Mouse (Mus musculus): Measurements from ENCODE around the gene Arhgef28.

Gene Arhgef28

DNA sequence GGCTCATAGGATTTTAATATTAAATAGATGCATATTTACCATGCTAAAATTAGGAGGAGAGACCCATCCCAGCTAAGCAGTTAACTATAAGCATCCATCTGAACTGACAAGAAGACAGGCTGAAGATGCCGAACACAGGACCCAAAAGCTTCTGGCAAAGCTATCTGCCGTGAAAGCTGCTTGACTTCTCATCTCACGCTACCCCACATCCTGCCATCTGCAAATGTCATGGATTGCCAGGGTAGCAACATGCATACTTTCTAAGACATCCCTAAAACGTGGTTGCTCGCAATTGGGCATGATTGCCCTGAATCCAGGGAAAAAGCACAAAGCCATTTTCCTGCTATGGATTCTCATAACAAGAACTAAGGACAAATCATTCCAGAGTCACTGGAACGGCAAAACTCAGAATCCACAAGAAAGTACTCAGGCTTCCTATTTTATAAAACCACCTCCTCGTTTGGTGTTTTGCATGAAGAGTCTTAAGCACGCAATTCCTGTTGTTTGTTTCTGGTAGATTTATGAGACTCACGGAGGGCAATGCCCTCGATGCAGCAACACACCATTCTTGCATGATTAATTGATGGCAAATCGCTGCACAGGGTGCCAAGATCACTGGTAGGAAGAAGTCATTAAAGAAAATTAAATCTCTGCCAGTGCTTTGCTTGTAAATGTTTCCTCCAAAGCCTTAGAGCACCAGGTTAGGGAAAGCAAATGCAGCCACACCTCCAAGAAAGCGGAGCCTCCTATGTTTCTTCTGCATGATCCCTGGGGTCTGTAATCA lies 287.9 kb downstream of the Arhgef28 start:
- DNase-seq (ENCODE audit: low spot score in 2 of 2) = no peak

DNA sequence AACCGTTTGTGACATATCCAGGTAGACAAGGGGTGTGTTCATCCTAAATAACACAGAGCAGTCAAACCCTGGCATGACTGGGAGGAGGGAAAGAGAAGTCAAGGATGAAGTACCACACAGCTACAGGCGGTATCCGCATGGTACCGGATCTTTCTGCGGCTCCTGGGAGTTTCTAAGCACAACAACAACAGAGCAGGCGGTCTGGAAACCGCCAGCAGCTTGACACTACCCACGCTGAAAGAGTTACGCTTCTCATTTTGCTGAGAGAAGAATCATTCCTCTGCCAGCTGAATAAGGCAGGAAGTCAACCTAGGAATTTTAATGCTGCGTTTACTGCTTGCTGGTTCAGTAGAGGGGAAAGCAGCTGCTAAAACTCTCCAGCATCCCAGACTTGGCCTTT lies 295.2 kb downstream of the Arhgef28 start:
- no peak for DNase-seq (ENCODE audit: low spot score in 2 of 2)

DNA sequence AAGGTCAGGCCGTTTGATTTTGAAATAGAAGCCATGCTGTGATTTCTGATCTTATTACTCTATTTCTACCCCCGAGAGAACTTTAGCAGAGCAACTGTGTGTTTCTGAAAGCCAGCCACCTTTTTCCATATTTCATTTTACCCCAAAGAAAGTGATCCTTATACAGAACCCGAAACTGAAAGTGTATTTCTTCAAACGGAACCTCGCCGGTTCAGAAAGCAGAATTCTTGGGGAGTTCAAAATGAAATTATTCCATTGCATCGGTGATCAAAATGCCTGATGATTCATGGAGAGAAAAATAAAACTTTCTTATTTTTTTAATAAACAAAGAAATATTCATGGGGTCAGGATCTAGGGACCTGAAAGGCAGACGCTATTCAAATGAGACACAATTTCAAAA lies 303.4 kb downstream of the Arhgef28 start:
- DNase-seq (ENCODE audit: low spot score in 2 of 2) = no peak

DNA sequence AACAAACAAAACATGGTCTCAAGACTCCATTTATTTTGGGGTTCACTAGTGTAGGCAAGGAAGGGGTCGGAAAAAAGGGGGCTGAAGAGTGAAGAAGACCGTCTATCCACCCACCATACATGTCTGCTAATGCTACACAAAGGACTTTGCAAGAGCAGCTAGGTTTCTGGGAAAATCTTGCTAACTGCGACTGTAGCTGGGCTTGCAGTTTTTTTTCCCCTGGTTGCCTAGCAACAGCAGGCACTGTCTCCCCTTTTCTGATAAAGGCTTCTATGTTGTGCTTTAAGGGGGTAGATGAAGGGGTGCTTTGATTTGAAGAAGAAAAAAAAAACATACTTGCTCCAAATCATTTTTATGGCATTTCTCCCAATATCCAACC lies 305.9 kb downstream of the Arhgef28 start:
- no peak for DNase-seq (ENCODE audit: low spot score in 2 of 2)

DNA sequence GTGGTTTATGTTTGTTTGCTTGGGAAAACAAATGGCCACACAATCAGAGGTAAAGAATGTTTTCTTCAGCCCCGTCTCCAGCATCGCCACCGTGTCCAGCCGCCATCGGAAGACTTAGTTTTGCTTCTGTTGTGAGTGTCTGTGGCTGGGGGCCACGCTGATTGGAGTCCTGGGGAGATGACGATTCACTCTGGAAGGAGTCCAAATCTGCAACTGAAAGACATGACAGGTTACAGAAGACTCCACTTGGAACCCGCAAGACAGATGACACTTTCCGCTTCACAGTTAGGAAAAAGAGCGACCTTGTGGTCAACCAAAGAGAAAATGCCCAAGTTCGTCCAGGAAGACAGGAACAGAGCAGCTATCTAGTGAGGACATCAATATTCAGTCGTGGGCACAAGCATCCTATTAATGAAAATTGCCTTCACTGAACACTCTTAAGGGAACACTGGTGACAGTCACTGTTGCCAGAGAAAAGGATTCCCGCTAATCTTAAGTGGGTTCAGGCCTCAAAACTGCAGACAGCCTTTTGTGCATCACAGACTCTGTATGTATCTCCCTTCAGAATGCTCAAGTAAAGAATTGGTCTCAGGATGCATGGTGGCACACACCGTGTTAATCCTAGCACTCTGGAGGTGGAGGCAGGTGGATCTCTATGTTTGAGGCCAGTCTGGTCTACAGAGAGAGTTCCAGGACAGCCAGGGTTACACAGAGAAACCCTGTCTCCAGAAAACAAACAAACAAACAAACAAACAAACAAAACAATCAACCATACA lies 306.4 kb downstream of the Arhgef28 start:
- DNase-seq (ENCODE audit: low spot score in 2 of 2) = no peak

DNA sequence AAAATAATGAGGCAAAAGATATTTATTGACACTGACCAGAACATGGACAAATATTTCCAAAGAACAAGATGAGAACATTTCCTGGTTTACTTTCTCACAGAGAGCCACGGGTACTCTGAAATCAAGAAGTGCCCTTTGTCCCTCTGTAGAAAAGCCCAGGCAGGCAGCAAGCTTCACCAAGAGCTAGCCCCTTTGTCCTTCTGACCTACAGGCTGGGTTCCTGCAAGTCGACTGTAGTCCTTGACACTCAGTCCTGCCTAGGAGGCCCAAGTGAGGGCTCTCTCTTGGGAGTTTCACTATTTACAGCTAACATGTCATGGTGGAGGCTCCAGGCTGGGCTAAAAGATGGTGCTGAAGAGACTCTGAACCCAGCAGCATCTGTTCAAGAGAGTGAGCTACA lies 307.6 kb downstream of the Arhgef28 start:
- DNase-seq (ENCODE audit: low spot score in 2 of 2) = no peak

DNA sequence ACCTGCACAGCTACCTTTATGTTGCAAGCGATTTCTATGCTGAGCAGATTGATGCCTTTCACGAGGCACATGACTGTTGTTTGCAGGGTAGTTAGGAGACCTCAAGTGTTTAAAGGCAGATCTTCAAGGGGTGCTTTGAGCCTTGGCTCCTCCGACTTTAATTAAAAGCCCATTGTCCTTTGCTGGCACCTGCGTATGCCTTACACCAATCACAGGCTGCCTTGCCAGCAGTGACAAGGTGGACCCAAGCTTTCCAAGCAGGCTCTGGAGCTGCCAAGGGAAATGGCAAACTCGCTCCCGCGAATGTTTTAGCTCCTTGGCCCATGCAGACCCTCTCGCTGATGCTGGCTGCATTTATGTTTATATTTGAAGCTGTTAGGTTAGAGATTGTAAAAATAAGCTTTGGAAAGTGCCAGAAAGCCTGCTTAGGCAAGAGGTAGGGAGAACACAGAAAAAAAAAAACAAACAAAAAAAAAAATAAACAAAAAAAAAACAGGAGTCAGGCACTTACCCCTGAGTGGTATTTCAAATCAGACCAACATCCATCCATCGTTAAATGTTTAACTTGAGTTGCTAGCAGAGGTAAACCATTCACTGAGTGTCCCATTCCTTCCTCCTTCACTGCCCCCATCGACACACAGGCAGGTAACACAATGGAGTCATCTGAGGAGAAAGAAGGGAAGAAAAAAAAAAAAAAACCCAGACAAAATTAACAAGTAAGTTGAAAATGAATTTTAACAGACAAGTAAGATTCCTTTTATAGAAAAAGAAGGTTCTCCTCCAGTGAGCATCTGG lies 313.0 kb downstream of the Arhgef28 start:
- DNase-seq (ENCODE audit: low spot score in 2 of 2) = no peak

DNA sequence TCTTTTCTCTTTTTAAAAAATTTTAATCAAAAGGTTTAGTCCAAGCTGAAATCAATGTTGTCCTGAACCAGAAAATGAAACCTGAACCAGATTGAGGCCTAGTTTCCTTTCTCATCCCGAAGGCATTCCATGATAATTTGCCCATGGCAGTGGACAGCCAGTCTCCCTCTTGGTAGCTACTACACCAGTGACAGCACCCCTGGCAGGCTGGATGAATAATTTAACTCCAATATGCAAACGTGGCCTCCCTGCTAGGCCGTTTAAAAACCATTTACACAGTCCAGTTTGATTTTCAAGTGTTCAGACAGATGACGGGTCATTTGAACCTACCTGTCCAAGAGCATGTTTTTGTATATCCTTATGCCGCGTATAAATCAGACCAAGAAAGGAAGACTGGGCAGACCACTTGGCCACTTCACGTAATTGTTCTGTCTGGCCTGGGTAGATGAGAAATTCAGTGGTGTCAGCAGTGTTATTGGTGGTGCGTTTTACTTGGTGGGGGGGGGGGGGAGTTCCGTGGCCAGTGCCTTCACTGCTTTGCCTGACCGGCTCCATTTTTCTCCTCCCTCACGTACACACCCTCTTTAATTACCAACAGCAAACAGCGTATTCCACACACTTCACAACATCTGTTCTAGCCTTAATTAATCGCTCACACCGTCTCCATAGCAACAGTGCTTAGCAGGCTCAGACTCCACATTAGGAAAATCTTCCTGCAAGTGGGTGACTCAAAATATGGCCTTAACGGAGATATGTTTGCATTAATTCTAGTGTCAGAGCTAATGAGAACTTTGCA lies 314.0 kb downstream of the Arhgef28 start:
- DNase-seq (ENCODE audit: low spot score in 2 of 2) = no peak

DNA sequence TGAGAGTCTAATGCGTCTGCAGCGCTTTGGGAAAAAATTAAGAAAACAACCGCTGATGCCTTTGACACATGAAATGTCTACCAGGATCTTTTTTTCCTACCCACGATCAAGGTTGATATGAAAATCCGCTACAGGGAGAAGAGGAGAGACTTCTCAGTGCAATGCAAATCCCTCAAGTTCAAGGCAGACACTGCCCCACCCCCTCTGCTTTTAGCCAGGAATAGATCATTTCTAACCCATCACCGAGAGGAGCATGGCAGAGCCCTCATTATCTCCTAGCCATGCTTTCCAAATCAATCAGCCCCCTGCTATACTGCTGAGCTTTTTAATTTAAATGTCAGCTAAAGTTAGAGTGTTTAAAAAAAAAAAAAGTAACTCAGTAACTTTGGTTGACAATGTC lies 318.2 kb downstream of the Arhgef28 start:
- no peak for DNase-seq (ENCODE audit: low spot score in 2 of 2)

DNA sequence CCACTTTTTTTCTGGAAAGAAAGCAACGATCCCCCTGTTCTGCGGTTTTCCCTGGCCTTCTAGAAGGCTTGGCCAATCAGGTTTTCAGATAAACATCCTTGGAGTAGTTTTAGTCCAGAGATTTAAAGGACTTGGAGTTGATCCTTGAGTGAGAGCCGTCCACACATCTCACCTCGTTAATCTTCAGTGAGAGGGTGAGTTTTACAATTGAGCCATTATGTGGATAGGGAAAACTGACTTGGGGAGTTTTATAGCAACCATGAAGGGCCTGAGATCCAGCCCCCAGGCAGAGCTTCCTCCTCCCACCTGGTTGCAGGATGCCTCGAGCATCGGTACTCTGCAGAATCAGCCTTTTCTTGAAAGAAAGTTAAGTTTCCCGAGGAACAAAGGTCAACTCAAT lies 318.7 kb downstream of the Arhgef28 start:
- DNase-seq (ENCODE audit: low spot score in 2 of 2) = no peak

DNA sequence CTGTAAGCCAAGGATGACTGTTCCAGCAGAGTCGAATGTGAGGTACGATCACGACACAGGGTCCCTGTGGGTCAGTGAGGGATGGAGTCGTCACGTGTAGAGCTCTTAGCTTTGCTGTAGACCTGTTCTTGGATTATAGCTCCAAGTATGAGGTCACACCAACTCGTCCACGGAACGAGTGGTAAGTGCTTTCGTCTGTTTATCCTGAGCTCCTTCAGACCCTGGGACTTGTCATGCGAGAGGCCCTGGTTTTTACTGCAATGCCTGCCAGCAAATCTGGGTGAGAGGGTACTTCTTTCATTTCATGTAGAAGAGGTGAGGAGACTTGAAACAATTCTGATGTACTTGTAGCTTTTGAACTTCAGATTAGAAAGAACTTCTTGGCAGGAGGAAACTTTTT lies 322.6 kb downstream of the Arhgef28 start:
- DNase-seq (ENCODE audit: low spot score in 2 of 2) = no peak

DNA sequence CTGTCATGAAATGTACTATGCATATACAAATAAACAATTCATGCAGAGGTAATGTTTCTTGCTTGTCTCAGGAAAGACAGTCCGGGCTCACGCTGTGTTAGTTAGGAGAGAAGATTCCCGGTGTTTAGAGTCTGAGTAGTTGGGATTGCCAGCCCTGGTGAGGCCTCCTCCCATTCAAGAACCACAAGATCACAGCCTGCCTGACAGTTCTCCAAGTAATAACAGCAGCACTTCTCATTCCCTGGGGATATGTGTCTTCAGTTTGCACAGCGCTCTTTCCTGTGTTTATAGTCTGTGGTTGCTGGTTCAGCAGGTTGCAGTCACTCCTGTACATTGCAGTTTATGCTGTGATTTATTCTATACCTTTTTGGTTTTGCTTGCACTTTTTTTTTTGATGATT lies 329.8 kb downstream of the Arhgef28 start:
- DNase-seq (ENCODE audit: low spot score in 2 of 2) = no peak

DNA sequence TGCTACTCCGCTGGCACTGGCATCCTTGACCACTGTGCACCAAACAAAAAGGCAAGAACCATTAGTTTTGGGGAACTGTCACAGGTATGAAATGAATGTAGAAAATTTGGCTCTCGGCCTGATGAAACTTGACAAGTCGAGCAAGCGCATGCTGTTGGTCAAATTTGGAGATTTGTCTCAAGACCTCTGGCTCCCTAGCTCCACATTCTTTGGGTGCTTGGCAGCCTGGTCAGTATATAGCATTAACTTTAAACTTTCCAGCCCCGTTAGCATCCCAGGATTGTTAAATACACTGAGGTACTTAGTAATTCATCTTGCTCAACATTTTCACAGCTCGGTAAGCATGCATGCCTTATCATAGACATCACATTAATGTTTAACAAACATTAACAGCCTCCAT lies 330.2 kb downstream of the Arhgef28 start:
- no peak for DNase-seq (ENCODE audit: low spot score in 2 of 2)

DNA sequence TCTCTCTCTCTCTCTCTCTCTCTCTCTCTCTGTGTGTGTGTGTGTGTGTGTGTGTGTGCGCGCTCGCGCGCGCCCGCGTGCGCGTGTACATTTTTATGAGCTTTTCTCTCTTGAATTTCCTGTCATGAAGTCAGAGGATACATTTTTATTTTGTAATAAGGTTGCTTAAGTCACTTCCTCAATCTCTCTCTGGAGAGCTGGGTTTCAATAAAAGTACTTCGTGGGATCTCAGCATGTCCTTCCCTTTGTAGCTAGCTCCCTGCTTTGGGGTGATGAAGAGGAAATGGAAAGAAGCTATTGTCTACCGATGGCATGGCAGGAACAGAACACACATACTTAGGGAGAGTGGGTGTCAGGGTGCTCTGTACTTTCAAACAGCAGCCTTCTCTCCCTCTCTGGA lies 336.8 kb downstream of the Arhgef28 start:
- DNase-seq (ENCODE audit: low spot score in 2 of 2) = no peak

DNA sequence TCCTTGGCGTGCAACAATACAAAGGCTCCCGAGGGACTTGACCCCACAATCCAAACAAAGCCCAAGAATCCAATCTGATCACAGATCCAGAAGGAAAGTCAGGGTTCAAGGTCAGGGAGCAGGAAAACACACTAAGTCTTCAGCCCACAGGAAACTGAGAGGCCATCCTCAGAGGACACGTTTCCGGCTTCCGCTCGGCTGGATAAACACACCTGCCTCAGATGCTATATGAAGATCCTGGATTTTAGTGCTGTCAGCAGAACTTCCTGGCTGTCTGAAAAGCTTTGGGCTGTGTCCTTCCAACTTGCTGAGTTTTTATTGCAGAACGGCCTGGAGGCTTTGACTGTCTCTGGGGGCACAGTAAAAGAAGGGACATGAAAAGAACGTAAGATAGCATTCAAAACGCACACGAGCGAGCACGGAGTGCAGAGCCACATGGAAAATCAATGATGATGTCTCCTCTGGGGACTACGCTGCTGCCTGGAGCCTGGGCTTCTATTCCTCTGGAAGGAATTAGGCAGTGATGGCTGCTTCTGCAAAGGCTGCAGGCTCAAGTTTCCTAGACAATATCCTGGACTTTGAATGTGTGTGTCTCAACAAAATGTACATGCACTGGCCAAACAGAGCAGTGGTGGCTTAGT lies 338.8 kb downstream of the Arhgef28 start:
- no peak for DNase-seq (ENCODE audit: low spot score in 2 of 2)

DNA sequence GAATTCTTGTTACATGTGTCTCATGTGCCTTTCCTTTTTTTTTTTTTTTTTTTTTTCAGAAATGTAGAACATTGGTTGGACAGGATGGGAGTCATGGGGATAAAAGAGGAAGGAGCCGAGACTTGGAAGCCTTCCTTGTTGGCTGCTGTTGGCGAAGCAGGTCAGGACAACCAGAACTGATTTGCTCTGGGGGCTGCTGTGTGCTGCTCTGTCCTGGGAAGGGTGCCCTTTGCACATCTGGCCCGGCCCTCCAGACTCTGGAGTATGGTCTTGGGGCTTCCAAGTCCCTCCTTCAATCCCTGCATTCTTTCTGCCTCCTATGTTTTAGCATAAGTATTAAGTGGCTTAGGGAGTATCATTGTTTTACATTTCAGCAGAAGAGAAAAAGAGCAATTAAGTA lies 347.2 kb downstream of the Arhgef28 start:
- no peak for DNase-seq (ENCODE audit: low spot score in 2 of 2)

DNA sequence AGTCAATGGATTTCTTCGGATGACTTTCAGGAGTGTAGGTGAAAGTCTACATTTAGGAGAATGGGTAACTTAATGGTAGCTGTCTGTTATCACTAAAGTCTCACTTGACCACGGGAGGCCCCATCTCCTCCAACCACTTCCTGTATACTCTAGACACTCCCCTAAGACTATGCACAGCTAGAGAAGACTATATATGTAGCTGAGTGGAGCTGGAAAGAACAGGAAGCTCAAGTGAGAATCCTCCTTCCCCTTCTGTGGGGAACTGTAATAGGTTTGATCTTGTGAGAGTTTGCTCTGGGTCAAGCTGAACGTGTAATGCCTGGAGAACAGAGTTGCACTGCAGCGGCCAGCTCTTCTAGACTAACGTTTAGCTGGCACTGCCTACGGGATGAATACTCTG lies 348.4 kb downstream of the Arhgef28 start:
- DNase-seq (ENCODE audit: low spot score in 2 of 2) = no peak

DNA sequence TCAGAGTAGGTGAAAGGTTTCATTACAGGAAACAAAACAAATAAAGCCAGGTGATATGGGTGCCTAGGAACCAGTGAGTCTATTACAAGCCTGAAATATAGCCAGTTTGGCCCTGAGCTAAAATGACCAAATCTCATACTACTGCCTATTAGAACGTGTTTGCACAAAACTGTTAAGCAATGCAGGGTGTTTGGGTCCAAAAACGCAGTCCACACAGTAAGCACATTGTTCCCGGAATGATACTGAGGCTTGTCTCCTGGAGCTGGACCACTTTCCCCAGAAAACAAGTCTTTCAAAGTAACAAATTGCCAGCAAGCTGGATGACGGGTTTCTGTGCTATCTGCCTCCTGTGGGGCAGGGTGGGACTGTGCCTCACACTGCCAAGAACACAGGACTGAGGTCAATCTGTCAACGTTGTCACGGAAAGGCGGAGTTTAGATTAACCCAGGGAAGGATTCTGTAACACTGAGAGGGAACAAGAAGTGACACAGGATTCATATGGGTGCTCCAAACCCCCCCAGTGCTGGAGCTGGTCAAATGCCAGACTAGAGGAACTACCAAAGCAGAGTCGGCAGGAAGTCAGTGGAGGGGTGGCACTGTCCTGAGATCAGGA lies 352.8 kb downstream of the Arhgef28 start:
- DNase-seq (ENCODE audit: low spot score in 2 of 2) = peak in 1 of 2 experiments; percentile 49

All from urinary bladder, postnatal 36 days (tissue).